Mouse (Mus musculus): ENCODE data around the gene Ano1. TPM values are rescaled to one million over a fixed set of nuclear protein-coding genes. Genes with fewer than 3 reads are reported as not detected.

Gene Ano1
- polyA plus RNA-seq, 1 experiment, result 7.4 TPM

GRCm38 (mm10) chr7:144630622-144631021 is 121.2 kb downstream of the Ano1 start:
- no peaks in the 10 kb centered on the region for H3K27me3 ChIP-seq (ENCODE audit: control insufficient read depth, insufficient read depth, low read length)
- H3K4me3 ChIP-seq (ENCODE audit: extremely low read depth, insufficient read depth, insufficient read length), result no peak overlapping the region
- no peaks in the 10 kb centered on the region for H3K36me3 ChIP-seq (ENCODE audit: control insufficient read depth, insufficient read depth, low read length)
- no peak for DNase-seq (ENCODE audit: low read depth in 1 of 2, low spot score in 2 of 2)
- H3K27ac ChIP-seq (ENCODE audit: insufficient read depth, low read length), result no peak overlapping the region
- WGBS, result 5% methylated on average over 3 of the region's 3 CpGs
- TF ChIP-seq POLR2A (IDR thresholded peaks at IDR 0.05; ENCODE audit: low read depth, low read length), result no peak
- no peak for TF ChIP-seq CTCF (IDR thresholded peaks at IDR 0.05; ENCODE audit: extremely low read depth, insufficient read depth, insufficient read length, insufficient replicate concordance)
- H3K4me1 ChIP-seq (ENCODE audit: control insufficient read depth, insufficient read depth, insufficient read length), result no peaks in the 10 kb centered on the region

DNA sequence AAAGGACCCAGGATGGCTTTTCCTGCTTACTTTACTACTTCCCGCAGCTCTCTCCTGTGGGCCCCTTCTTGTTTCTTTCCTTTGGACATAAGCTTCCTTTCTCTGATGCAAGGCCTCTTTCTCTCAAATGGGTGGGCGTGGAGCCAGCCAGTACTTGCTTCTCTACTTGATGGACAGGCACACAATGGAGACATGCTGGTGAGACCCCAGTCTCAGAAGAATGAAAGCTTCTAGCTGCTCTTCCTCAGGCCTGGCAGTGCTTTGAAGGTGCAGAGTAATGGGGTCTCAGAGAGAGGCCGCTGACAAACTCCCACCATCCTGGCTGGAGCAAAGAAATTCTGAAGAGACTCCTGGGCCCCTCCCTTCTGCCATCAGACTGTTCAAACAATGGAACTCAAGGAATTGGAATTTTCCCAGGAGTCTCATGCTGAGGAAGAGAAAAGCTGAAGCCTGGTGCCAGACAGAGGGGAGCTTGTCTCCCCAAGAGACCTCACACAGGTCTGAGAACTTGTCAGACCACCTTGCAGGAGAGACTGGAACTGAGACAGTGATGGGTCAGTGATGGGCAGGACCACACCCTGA is 123.3 kb downstream of the Ano1 start:
- H3K36me3 ChIP-seq (ENCODE audit: control insufficient read depth, insufficient read depth, low read length), result no peaks in the 10 kb centered on the region
- no peaks in the 10 kb centered on the region for H3K27me3 ChIP-seq (ENCODE audit: control insufficient read depth, insufficient read depth, low read length)
- no peak for TF ChIP-seq CTCF (IDR thresholded peaks at IDR 0.05; ENCODE audit: extremely low read depth, insufficient read depth, insufficient read length, insufficient replicate concordance)
- no peak for TF ChIP-seq POLR2A (IDR thresholded peaks at IDR 0.05; ENCODE audit: low read depth, low read length)
- H3K27ac ChIP-seq (ENCODE audit: insufficient read depth, low read length), result no peak overlapping the region
- no peak for DNase-seq (ENCODE audit: low read depth in 1 of 2, low spot score in 2 of 2)
- 76% methylated on average over 3 of the region's 3 CpGs for WGBS
- H3K4me1 ChIP-seq (ENCODE audit: control insufficient read depth, insufficient read depth, insufficient read length), result no peaks in the 10 kb centered on the region
- H3K4me3 ChIP-seq (ENCODE audit: extremely low read depth, insufficient read depth, insufficient read length), result no peak overlapping the region

DNA sequence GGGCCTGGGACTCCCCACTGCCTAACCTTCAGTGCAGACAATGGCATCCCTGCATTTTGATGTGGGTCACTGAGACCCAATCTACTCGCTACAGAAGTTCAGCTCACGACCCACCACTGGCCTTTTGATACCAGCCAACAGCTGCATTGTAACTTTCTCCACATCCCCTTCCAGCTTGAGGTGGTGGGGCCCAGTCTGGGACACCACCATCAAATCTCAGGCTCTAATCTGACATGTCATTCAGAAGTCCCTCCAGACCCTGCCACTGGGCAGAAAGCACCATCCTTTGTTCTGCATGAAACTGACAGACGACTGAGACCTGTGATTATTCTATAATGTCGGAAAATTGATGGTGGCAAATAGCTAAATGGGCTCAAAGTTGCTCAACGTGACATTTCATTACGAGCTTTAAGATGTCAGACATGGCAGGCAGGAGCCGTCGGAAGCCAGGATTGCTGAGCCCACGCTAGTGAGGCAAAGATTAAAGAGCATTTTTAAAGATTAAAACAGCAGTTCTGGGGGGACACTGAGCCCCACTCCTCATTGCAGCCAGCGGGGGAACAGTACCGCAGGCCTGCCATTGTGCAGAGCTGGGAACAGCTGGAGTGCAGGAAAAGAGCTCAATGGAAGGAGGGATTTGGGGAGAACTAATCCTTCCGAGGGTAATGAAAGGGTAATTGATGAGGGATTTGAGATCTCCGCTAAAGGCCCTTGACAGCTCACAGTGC is 124.0 kb downstream of the Ano1 start:
- DNase-seq (ENCODE audit: low read depth in 1 of 2, low spot score in 2 of 2), result no peak
- Histone ChIP-seq H3K4me3 (ENCODE audit: extremely low read depth, insufficient read depth, insufficient read length) (no peak overlapping the region), H3K27me3 (ENCODE audit: control insufficient read depth, insufficient read depth, low read length) (no peaks in the 10 kb centered on the region), H3K27ac (ENCODE audit: insufficient read depth, low read length) (no peak overlapping the region), H3K36me3 (ENCODE audit: control insufficient read depth, insufficient read depth, low read length) (no peaks in the 10 kb centered on the region), H3K4me1 (ENCODE audit: control insufficient read depth, insufficient read depth, insufficient read length) (no peaks in the 10 kb centered on the region)
- WGBS, result 87% methylated on average over 13 of the region's 13 CpGs
- TF ChIP-seq POLR2A (IDR thresholded peaks at IDR 0.05; ENCODE audit: low read depth, low read length) (no peak), CTCF (IDR thresholded peaks at IDR 0.05; ENCODE audit: extremely low read depth, insufficient read depth, insufficient read length, insufficient replicate concordance) (no peak)

DNA sequence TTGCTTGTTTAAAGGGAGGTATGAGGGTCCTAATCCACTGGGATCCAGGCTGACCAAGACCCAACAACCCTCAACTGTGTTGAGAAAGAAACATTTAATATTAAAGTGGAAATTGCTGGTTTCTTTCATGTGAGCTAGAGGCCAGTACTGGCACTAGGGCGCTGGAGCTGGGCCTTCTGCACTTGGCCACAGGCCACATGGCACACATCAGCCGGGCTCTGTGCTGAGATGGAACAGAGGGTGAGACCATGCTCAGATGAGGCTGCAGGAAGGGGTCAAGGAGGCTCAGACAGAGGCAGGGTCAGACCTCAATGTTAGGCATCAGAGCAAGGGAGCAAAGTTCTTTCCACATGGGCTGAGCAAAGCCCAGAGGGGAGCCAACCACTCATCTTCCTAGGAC is 125.7 kb downstream of the Ano1 start:
- Histone ChIP-seq H3K27me3 (ENCODE audit: control insufficient read depth, insufficient read depth, low read length) (no peaks in the 10 kb centered on the region), H3K27ac (ENCODE audit: insufficient read depth, low read length) (no peak overlapping the region), H3K36me3 (ENCODE audit: control insufficient read depth, insufficient read depth, low read length) (no peaks in the 10 kb centered on the region), H3K4me1 (ENCODE audit: control insufficient read depth, insufficient read depth, insufficient read length) (no peaks in the 10 kb centered on the region), H3K4me3 (ENCODE audit: extremely low read depth, insufficient read depth, insufficient read length) (no peak overlapping the region)
- 90% methylated on average over 2 of the region's 2 CpGs for WGBS
- no peak for DNase-seq (ENCODE audit: low read depth in 1 of 2, low spot score in 2 of 2)
- TF ChIP-seq CTCF (IDR thresholded peaks at IDR 0.05; ENCODE audit: extremely low read depth, insufficient read depth, insufficient read length, insufficient replicate concordance) (no peak), POLR2A (IDR thresholded peaks at IDR 0.05; ENCODE audit: low read depth, low read length) (no peak)

DNA sequence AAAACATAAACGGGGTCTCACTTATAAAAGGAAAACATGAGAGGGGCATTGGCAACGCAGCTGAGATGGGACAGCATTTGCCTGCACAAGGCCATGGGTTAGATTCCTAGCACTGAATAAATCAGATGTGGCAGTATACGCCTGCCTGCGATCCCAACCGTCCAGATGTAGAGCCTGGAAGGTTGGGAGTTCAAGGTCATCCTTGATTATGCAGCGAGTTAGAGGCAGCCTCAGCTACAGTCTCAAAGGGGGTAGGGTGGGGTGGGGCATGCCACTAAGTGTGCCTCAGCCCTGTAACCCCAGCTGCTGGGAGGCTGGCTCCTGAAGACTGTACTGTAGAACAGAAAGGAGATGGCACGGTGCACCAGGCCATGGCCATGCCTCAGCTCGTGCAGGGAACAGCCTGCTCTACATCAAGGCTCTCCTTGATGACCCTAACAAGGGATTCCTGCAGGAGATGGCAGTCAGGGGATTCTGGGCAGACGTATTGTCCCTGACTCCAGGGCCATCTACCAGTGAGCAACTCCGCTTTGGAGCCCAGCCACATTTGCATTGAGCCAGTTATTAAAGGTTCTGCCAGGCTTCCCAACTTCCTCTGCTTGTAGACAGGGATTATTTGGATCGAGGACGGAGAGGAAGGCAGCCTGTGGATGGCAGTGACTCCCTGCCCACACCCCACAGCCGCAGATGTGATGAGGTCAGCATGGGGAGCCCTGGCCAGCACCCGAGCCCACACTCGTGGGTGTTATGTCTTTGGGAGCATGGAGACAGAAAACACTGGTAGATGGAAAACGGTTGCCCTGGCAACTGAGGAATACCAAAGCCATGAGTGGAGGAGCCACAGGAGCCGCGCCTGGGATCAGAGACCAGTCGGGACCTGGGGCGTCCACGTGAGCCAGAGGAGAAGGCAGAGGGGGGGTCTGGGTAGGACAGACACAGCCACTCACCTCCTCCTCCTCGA is 130.8 kb downstream of the Ano1 start:
- Histone ChIP-seq H3K36me3 (ENCODE audit: control insufficient read depth, insufficient read depth, low read length) (no peaks in the 10 kb centered on the region), H3K4me3 (ENCODE audit: extremely low read depth, insufficient read depth, insufficient read length) (no peak overlapping the region), H3K27me3 (ENCODE audit: control insufficient read depth, insufficient read depth, low read length) (no peaks in the 10 kb centered on the region), H3K4me1 (ENCODE audit: control insufficient read depth, insufficient read depth, insufficient read length) (no peaks in the 10 kb centered on the region), H3K27ac (ENCODE audit: insufficient read depth, low read length) (no peak overlapping the region)
- no peak for TF ChIP-seq CTCF (IDR thresholded peaks at IDR 0.05; ENCODE audit: extremely low read depth, insufficient read depth, insufficient read length, insufficient replicate concordance)
- no peak for TF ChIP-seq POLR2A (IDR thresholded peaks at IDR 0.05; ENCODE audit: low read depth, low read length)
- WGBS, result 72% methylated on average over 22 of the region's 22 CpGs
- DNase-seq (ENCODE audit: low read depth in 1 of 2, low spot score in 2 of 2), result no peak

- Histone ChIP-seq H3K36me3 (ENCODE audit: control insufficient read depth, insufficient read depth, low read length) (no peaks in the 10 kb centered on the region), H3K4me1 (ENCODE audit: control insufficient read depth, insufficient read depth, insufficient read length) (no peaks in the 10 kb centered on the region), H3K27ac (ENCODE audit: insufficient read depth, low read length) (no peak overlapping the region), H3K27me3 (ENCODE audit: control insufficient read depth, insufficient read depth, low read length) (no peaks in the 10 kb centered on the region), H3K4me3 (ENCODE audit: extremely low read depth, insufficient read depth, insufficient read length) (no peak overlapping the region)
- no peak for DNase-seq (ENCODE audit: low read depth in 1 of 2, low spot score in 2 of 2)
- TF ChIP-seq CTCF (IDR thresholded peaks at IDR 0.05; ENCODE audit: extremely low read depth, insufficient read depth, insufficient read length, insufficient replicate concordance) (no peak), POLR2A (IDR thresholded peaks at IDR 0.05; ENCODE audit: low read depth, low read length) (no peak)
These were observed 131.5 kb downstream of the Ano1 start for GRCm38 (mm10) chr7:144620315-144620714.

Measured in spleen, adult 2 months (tissue).